Mouse (Mus musculus) right cerebral cortex, postnatal 36 days (tissue): ENCODE data around the gene Fggy.

Source experiments
- DNase-seq, 2 experiments: peaks; one replicate each; pipeline ENCODE4 v3.0.0; 2022; ENCODE audit warnings: low spot score in 2 of 2, mixed read lengths in 1 of 2

The Fggy gene

DNA sequence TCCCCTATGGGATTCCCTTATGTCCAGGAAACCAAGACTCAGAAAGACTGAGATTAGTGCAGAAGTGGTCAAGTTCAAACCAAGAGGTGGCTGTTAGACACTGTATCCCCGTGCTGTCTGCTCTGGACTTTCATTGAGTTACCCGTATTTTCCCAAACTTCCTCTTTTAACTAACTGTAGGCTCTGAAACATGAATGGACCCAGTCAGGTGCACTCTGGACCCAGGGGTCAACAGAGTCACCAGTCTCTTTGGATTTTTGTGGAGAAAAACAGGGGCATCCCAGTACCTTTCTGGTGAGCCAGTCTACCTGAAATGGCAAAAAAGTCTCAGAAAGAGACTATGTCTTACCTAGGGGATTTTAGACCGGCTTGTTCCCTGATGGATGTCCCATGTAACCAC is 33.6 kb downstream of the Fggy start:
- DNase-seq, result no peak

DNA sequence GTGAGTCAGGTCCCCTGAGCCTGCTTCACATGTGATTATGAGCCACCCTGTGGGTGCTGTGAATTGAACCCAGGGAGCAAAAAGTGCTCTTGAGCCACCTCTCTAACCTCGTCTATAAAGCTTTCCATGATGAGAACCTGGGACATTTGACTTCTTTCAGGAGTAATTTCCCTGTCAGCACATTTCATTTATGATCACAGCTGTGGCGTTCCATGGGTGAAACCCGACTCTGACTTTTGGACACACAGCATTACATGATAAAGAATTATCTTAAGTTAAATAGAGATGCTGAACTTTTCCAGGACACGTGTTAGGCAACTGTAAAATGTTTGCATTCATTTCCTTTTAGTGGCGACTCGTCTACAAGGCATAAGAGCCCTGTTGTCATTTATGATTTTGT is 39.9 kb downstream of the Fggy start:
- DNase-seq, result no peak

DNA sequence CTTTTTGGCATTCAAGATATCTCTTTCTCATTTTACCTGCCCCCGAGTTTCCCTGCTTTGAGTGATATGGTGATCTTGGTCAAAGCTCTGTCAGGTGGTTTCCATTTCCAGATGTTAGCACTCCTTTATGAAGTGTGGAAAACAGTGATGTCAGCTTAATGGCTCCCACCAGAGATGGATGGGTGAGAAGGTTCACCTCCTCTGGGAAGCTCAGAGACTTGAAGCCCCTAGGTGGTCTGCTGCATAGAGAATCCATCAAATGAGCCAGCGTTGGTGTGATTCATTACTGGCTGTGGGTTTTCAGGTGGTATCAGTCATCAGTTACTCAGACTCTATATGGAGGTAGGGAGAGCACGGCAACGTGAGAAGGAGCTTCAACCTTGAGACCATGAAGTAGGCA is 44.5 kb downstream of the Fggy start:
- DNase-seq, result no peak

DNA sequence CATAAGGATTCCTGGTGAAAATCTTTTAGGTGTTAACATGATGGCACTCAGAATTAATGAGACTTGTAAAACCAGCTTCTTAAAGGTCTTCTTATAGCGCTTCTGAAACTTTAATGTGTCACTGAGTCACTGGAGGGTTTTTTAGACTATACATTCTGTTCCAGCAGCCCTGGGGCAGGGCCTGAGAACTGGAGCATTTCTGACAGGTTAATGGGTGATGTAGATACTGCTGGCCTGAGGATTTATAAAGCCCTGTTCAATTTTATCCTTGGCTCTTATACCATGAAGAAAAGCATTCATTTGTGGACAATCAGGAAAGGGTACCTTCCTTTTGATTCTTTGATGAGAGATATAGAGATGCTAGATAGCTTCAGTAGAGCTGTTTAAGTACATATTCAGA is 45.9 kb downstream of the Fggy start:
- no peak for DNase-seq

DNA sequence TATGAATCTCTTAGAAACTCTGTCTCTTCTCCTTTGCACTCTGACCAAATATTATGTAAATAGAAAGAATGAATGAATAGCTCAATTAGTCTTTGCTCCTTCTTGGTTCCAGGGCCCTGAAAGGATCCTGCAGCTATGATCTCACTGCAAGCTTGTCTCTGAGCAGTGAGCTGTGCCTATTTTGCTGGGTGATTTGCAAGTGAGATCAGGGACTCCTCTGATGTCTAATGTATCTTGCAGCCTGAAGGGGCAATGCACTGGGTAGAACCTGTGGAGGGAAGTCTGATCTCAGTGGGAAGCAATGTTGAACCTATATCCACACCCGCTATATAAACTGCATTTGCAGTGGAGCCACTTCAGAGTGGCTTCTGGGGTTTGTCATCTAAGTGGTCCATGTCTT is 53.4 kb downstream of the Fggy start:
- no peak for DNase-seq

DNA sequence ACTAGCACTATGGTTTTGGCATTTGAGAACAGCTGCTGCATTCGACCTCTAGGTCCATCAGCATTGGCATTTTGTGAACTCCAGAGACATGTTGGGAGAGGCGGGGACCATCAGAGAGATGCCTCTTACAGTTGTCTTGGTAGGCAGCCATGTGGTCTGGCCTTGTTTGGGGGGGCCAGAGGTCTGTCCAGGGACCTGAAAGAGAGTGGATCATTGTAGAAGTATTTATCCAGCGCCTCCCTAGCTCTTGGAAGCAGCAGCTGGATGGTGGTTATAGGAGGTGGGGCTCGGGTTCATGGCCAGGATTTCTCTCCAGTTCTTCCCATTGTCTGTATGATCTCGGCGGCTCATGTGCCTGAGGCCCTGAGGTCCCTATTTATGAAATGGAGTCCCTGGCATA is 54.1 kb downstream of the Fggy start:
- no peak for DNase-seq

DNA sequence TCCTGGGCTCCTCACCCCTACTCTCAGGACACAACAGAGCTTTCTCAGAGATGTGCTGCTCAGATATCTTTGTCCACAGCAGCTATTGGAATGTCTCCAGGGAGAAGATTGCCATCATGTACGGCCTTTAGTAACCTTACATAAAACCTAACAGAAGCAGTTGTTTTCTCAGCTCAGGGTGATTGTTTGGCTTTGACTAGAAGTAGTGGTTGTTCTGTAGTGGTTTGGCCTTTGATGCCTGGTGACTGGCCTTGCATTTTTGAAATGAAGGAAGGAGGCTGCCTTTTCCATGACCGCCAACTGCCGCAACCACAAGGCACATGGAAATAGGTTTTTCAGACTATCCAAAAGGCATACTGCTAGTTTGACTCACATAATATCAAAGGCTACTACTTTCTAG is 63.7 kb downstream of the Fggy start:
- DNase-seq, result no peak

DNA sequence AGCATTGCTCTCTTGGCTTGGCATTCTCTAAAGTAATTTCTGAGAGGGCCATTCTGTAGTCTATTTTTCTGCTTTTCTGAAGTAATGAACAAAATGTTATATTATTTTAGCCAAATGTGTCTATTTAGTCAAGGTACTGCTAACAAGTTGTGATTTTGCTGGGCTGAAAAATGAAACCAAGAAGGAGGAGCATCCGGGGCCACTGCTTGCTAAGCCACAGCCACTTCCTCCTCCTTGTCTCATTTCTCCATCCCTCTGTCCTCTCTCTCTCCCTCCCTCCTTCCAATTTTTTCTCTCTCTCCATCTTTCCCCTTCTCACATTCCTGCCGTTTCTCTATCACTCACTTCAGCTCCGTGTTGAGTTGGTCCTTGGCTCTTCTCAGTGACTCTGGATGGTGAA is 67.4 kb downstream of the Fggy start:
- DNase-seq, result no peak

DNA sequence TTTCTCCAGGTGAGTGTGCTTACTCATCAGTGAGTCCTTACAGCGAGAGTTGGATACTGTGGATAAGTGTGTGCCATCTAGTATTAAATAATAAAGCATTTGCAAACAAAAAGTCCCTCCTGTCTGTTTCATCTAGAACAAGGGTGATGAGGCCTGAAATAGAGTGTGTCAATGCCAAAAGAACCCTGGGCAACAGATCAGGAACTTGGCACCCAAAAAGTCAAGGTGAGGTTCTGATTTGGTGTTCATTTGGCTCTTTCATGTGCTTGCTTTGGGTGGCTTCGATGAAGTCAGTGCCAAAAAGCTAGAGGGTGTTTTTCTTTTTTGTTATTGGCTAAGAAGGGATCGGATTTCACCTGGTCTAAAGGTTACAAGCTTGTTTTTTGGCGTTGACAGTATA is 68.3 kb downstream of the Fggy start:
- no peak for DNase-seq

DNA sequence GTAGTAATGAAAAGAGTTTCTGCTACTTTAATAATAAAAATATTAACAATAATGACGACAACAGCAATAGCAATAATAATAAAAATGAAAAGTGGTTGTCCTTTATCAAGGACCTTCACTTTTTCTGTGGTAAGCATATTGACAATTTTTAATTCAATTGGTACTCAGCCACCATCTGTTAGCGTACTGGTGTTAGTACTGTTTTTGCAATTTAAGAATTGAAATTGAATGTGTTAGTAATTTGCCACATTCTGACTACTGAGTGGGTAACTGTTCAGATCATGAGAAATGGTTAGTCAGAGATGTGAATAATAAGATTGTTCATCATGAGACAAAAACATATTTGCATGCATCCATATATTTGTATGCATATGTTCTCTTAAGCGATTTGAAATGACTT is 68.9 kb downstream of the Fggy start:
- DNase-seq, result no peak

DNA sequence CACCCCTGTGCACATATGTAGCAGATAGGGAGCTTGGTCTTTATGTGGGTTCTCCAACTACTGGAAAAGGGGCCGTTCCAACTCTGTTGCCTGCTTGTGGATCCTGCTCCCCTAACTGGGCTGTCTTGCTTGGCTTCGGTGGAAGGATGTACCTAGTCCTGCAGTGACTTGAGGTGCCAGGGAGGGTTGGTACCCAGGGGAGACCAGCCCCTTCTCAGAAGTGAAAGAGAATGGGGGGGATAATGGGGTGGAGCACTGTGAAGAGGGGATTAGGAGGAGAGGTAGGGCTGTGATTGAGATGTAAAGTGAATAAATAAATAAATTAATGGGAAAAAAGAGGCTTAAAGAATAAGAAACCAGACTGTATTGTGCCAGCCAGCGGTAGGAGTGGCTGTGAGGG is 77.6 kb downstream of the Fggy start:
- no peak for DNase-seq

DNA sequence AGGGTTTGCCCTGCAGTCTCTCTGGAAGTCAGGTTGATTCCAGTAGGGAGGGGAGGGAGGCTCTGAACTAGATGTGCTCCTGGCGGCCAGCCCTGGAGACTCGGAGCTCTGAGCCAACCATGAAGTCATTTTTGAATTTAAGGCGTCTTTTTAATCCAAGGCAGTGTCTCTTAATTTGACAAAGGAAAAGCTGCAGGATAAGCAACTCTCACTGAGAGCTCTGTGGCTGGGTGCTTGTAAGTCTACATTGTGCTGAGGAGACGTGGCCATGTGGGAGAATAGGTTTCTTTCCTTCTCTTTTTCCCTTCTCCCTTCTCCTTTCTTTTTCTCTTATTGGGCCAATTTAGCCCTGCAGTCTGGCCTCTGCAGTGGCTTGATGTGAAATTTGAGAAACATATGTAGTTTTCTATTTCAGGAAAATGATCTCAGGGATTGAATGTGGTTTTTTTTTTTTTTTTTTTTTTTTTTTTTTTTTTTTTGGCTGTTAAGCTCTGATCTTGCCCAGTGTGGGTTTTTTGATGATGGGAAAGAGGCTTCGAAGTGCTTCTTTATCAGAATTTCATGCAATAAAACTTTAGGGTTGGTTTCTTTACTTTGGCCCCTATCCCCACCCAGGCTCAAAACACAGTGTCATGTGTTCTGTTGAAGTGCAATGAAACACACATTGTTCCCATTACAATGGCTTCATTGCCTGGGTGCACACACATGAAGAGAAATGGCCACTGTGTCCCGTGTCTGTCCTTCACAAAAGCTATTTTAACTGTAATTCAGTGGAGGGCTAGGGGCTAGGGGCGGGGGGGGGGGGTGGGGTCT is 79.8 kb downstream of the Fggy start:
- DNase-seq, result peak; percentile 25 to 56

DNA sequence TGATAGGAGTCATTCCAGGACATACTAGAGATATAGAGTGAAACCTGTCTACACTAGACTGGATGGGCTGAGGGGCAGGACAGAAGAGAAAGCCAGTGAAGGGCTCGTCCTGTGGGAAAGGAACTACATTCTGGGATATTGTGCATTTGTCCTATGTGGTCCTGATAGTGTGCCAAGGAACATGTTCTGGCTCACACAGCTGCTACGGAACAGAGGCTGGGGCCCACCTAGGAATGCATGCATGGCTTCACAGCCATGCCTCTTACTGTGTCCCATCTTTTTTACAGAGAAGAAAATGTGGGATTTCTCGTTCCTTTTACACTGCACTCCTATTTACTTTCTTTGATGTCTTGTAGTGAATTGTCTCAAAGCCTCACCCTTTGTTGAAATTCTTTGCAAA is 80.8 kb downstream of the Fggy start:
- DNase-seq, result no peak

DNA sequence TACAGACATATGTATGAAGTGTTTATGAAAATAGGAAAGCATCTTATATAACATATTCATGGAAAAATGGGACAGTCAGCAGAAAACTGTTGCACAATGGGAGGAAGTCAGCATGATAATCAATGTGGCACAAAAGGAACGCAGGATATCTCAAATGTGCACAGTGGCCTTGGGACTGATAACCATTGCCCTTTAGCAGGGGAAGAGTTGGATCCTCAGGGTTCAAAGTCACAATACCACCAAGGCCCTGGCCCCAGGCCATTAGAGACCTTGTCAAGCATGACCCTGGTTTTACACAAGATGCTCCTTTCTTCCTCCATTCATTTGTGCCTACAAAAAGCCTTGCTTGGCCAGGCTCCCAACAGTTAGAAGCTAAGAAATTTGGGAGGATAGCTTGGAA is 83.5 kb downstream of the Fggy start:
- no peak for DNase-seq

DNA sequence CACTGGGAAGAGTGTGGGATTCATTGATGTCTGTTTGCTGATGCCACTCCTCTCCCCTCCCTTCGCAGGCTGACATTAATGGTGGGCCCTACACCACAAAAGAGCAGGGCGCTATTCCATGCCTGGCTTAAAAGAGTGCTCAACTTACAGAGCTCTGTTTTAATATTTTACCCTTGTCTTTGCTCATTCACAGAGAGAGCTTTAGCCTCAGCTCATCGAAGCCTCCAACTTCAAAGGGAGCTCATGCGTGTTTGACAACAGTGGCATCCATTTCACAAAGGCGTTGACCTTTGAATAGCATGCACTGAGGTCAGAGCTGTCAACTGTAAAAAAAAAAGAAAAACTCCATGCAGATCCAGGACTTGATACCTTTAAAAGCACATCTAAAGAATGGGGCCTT is 86.7 kb downstream of the Fggy start:
- DNase-seq, result no peak

DNA sequence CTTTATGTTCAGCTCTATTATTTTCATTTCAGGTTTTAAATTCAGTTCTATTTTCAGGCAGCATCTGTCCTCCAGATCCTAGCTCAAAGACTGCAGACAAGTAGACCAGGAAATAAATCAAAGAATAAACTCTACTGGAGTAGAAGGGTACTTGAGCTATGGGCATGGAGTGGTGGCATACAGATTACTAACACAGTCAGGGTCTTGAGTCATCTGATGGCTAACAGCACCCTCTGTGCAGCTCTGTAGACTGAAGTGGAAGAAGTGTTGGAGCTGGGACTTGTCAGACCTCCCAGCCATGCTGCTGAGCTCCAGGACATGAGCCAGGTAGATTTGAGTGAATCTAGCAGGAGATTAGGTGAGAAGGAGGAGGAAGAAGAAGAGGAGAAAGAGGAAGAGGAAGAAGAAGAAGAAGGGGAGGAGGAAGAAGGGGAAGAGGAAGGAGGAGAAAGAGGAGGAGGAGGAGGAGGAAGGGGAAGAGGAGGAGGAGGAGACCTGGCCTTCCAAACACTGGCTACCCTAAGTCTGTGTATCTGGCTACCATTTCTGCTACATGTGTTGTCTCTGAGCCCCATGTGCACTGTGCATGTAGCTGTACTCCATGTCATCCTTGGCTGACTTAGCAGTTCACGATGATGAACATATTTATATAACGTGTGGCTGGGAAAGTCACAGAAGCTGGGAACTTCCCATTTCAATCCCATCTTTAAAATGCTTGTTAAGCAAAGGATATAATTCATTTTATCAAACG is 91.7 kb downstream of the Fggy start:
- DNase-seq, result no peak

DNA sequence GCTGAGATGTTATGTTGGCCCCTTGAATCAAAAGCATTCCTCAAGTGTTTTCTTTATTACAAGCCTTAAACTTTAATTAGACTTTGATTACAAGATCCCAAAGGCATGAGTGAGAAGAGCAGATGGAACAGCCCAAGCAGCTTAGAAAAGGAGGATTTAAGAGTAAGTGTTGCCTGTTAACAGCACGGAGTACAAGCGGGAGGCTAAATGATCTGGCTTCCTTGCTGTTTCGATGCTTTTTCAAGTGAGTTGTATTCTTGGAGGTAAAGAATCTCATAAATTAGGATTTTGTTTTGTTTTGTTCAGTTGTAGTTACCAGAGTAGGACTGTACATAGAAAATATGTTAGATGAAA is 92.2 kb downstream of the Fggy start:
- DNase-seq, result no peak

DNA sequence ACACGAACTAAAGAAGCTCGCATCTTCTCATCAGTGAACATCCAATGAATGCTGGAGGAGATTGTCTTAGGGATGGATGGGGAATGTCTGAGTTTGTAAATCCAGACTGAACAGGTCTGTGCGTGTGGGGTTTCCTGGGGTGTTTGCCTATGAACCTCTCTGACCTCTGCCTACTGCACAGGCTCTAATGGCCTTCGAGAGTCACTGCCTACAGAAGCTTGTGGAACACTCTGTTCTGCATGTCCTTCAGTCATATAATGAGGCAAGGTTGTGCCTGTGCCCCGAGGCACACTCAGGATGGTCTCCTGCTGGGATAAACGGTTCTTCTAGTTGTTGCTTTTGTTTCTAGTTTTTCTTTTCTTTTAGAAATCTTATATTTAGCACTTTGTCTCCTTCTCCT is 92.7 kb downstream of the Fggy start:
- DNase-seq, result no peak

DNA sequence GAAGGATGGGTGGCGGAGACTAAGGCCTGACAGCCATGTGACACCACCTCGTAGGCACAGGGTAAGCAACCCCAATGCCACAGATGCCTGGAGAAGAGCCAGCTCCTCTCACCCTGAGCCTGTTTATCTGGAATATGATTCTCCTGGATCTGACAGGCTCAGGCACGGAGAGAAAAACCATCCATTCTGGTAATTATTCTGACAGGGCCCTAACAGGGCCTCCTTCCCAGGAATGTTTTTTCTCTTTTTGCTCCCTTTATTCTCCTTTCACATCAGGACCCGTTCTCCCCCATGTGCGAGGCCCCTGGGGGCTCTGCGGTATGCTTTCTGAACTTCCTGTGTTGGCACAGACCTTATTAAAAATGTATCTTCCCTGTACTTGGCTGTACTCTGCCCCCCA is 94.7 kb downstream of the Fggy start:
- DNase-seq, result no peak

DNA sequence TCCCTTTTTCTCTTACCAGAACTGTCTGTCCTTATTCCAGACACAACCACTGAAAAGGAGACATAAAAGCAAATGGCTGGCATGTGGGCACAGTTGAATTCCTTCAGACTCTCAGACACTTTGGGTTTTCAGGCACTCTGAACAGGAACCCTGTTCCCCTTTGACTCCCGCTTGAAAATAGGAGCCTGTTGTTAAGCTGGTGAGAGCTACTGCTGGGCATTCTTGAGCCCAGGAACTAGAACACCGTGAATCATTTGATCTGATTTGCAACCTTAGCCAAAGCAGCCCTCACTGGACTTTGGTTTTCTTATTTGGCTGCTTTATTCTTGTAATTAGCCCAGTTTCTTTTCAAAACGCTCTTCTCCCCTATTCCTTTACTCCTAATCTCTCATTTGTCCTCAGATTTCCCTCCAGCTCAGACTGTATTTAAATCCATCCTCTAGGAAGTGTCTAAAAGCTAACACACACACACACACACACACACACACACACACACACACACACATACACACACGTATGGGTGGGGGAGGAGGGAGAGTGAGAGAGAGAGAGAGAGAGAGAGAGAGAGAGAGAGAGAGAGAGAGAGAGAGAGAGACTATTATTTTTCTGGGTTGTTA is 96.1 kb downstream of the Fggy start:
- no peak for DNase-seq

DNA sequence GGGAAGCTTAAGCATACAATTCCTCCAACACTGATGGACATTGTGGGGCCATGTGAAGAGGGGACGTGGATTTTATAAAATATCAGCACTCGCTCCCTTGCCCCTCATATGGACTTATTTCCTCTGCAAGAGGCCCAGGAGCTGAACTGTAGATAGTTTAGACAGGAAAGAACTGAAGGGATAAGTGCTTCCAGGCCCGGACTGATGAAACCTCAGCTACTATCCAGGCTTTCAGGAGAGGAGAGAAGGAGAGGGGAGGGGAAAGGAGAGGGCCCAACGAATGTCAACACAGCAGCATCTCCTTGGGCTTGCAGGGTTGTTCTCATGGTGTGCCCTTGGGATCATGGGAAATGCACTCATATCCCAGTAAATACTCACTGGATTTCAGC is 96.6 kb downstream of the Fggy start:
- DNase-seq, result no peak

DNA sequence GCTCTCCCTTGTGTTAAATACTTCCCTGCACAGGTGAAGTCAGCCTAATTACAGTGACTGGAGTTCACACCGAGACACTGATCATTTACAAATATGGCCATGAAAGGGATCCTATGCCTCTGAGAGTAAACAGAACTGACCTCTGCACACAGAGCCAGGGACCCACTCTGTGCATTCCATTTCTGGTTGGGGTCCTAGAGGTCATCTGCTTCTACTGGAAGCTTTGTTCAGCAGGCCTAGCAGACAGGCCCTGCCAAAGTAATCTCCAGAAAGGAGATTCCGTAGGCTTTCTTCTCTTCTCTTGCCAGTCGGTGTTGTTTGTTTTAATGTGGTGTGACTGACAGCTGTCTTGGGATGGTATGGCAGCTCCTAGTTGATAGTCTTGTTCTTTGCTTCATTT is 101.7 kb downstream of the Fggy start:
- DNase-seq, result no peak

DNA sequence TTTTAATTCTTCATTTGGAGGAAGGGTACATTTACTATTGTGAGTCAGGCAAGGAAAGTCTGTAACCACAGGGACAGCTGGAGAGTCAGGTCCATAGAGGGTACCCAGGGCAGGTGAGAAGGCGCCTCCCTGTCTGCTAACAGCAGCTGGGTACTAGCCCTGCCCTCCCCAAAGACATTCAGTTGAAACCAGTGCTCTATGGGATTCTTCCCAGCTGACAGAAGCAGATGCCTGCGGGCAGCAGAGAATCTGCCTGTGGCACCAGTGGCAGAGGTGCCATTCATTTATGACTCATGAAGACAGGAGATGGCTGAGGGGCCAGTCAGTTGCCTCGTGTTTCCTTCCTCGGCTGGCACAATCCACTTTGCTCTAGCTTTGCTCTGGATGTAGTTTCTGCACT is 106.3 kb downstream of the Fggy start:
- DNase-seq, result no peak
